29 mouse cellular contexts compared by ENCODE assay signal in the genomic region with DNA sequence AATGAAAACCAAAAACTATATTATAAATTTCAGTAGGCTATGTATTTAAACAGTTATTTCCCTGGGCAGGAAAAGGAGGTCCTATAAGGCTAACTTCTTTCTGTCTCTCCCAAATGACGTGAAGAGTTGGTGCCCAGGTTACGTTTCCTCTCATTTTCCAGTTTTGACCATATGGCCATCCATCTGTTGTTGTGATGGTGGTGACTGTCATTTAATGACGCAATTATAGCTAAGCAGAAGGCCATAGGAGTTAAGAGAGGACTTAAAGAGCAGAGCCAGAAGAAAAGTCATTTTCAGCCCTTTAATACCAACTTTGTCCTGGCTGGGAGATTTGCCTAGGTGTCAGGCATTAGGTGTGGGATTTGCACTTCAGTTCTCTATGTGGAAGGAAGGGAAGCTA.
"Had no signal": no experiment of that assay in that cellular context is flagged by ENCODE, and none has a peak within 500 bp of the region (broad histone marks: within the 10 kb centered on the region; RNA-seq: fewer than 3 reads in every experiment).

No protein-coding gene starts in this region.

- H3K27ac ChIP-seq: gastrocnemius, adult 2 months; heart, adult 2 months; heart, embryonic 13.5 days; heart, embryonic 15.5 days; hindbrain, embryonic 13.5 days; hindbrain, embryonic 15.5 days; hindbrain, postnatal 0 days; kidney, embryonic 15.5 days; layer of hippocampus, adult 2 months; left cerebral cortex, adult 2 months; limb, embryonic 10.5 days; limb, embryonic 12.5 days; liver, embryonic 13.5 days; liver, embryonic 15.5 days had no signal

- H3K9ac ChIP-seq: heart, embryonic 13.5 days; heart, embryonic 15.5 days; hindbrain, embryonic 13.5 days; hindbrain, embryonic 15.5 days; kidney, embryonic 15.5 days; limb, embryonic 12.5 days; liver, embryonic 13.5 days; liver, embryonic 15.5 days had no signal

- H3K4me2 ChIP-seq: heart, embryonic 11.5 days; heart, embryonic 13.5 days; heart, embryonic 15.5 days; hindbrain, embryonic 13.5 days; hindbrain, embryonic 15.5 days; kidney, embryonic 15.5 days; limb, embryonic 12.5 days; liver, embryonic 11.5 days; liver, embryonic 13.5 days; liver, embryonic 15.5 days had no signal

- H3K36me3 ChIP-seq: heart, embryonic 13.5 days; heart, embryonic 15.5 days; hindbrain, embryonic 13.5 days; hindbrain, embryonic 15.5 days; limb, embryonic 10.5 days; limb, embryonic 12.5 days; liver, embryonic 13.5 days; liver, embryonic 15.5 days had no signal

- DNase-seq: gastrocnemius, adult 2 months; gastrocnemius, postnatal 14 days; gastrocnemius, postnatal 36 days; heart, adult 11 months; heart, adult 2 months; heart, postnatal 14 days; heart, postnatal 36 days; kidney, adult 11 months; kidney, adult 2 months; kidney, adult 9 months; kidney, postnatal 10 days; kidney, postnatal 25 days; kidney, postnatal 4 days; liver; liver, embryonic 13.5 days had no signal

- H3K9me3 ChIP-seq: heart, embryonic 13.5 days; heart, embryonic 15.5 days; hindbrain, embryonic 13.5 days; hindbrain, embryonic 15.5 days; kidney, embryonic 15.5 days; limb, embryonic 10.5 days; limb, embryonic 12.5 days; liver, embryonic 13.5 days; liver, embryonic 15.5 days had no signal

- ATAC-seq: hindbrain, postnatal 0 days; intestine, embryonic 16.5 days had no signal

- H3K4me3 ChIP-seq: gastrocnemius, adult 2 months; heart, adult 2 months; heart, embryonic 13.5 days; heart, embryonic 15.5 days; hindbrain, embryonic 13.5 days; hindbrain, embryonic 15.5 days; kidney, embryonic 15.5 days; layer of hippocampus, adult 2 months; left cerebral cortex, adult 2 months; limb, embryonic 10.5 days; limb, embryonic 12.5 days; liver, embryonic 13.5 days; liver, embryonic 15.5 days had no signal

- H3K27me3 ChIP-seq: heart, embryonic 13.5 days; heart, embryonic 15.5 days; kidney, embryonic 15.5 days; limb, embryonic 12.5 days; liver, embryonic 13.5 days; liver, embryonic 15.5 days had no signal

- H3K4me1 ChIP-seq: hindbrain, embryonic 15.5 days; kidney, embryonic 15.5 days; limb, embryonic 12.5 days had no signal
